Mouse (Mus musculus): ENCODE data around the gene Yeats4. TPM values are rescaled to one million over a fixed set of nuclear protein-coding genes. Genes with fewer than 3 reads are reported as not detected.

Gene Yeats4
- polyA plus RNA-seq, 1 experiment: 19.8 TPM

- TF ChIP-seq CTCF (IDR thresholded peaks at IDR 0.05; ENCODE audit: insufficient read depth, low read length) (no peak), POLR2A (IDR thresholded peaks at IDR 0.05; ENCODE audit: borderline replicate concordance, extremely low read depth, low read depth, low read length) (no peak)
- 94% methylated on average over 3 of the region's 3 CpGs for WGBS
- peaks cover 3% of the 10 kb centered on the region; the same call in 1 of the 2 replicates for H3K4me1 ChIP-seq (ENCODE audit: control insufficient read depth, insufficient read depth, low read length)
- DNase-seq: no peak
- no peak overlapping the region for H3K4me3 ChIP-seq (replicated peaks; ENCODE audit: extremely low read depth, low read depth, low read length)
Observed at GRCm38 (mm10) chr10:117206070-117206469, 18.2 kb downstream of the Yeats4 start.

GRCm38 (mm10) chr10:117203558-117203981 lies 20.7 kb downstream of the Yeats4 start:
- TF ChIP-seq POLR2A (IDR thresholded peaks at IDR 0.05; ENCODE audit: borderline replicate concordance, extremely low read depth, low read depth, low read length) (no peak), CTCF (IDR thresholded peaks at IDR 0.05; ENCODE audit: insufficient read depth, low read length) (no peak)
- Histone ChIP-seq H3K4me3 (replicated peaks; ENCODE audit: extremely low read depth, low read depth, low read length) (no peak overlapping the region), H3K4me1 (ENCODE audit: control insufficient read depth, insufficient read depth, low read length) (peaks cover 3% of the 10 kb centered on the region; the same call in 1 of the 2 replicates)
- WGBS: 58% methylated on average over 2 of the region's 2 CpGs
- no peak for DNase-seq

DNA sequence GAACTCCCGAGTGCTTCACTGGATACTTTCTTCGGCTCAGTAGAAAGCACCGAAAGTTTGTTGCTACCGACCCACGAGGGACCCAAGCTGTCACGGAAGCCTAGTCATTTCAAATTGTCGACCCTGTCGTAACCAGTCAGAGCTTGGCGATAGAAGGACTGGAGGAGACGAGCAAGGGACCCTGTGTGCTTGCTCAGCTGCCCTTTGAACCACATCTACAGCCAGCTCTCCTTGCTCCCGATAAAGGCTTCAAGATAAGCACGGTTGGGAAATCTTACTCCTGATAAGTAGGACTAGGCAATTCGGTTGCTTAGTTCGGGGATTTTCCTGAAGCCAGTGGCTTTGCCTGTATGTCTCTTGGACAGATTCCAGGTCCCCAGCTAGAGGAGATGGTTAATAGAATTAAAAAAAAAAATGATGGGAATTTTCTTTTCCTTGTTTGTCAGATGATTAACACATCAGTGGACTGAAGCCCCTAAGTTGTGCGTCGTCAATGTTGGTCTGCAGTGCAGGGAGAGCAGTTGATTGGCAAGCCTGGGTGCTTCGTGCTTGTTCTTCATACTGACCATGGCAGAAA lies 21.2 kb downstream of the Yeats4 start:
- Histone ChIP-seq H3K4me3 (replicated peaks; ENCODE audit: extremely low read depth, low read depth, low read length) (no peak overlapping the region), H3K4me1 (ENCODE audit: control insufficient read depth, insufficient read depth, low read length) (peaks cover 3% of the 10 kb centered on the region; the same call in 1 of the 2 replicates)
- TF ChIP-seq POLR2A (IDR thresholded peaks at IDR 0.05; ENCODE audit: borderline replicate concordance, extremely low read depth, low read depth, low read length): no peak
- no peak for TF ChIP-seq CTCF (IDR thresholded peaks at IDR 0.05; ENCODE audit: insufficient read depth, low read length)
- no peak for DNase-seq
- 42% methylated on average over 17 of the region's 17 CpGs for WGBS

DNA sequence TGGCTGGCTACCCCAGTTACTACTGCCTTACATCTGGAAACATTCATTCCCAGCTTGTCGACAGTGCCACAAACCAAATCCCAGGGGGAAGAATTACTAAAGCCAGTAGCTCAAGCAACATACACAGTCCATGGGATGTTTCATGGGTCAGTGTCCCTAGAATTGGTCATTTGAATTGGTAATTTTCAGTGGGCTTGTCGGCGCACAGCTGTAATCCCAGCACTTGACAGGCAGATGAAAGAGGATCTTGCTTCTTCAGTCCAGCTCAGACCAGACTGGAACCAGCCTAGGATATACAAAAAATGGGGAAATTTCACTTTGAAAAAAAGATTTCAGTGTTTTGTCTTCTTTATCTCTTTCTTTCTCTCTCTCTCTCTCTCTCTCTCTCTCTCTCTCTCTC lies 24.6 kb downstream of the Yeats4 start:
- no peak for TF ChIP-seq CTCF (IDR thresholded peaks at IDR 0.05; ENCODE audit: insufficient read depth, low read length)
- TF ChIP-seq POLR2A (IDR thresholded peaks at IDR 0.05; ENCODE audit: borderline replicate concordance, extremely low read depth, low read depth, low read length): no peak
- no peak for DNase-seq
- no peak overlapping the region for H3K4me3 ChIP-seq (replicated peaks; ENCODE audit: extremely low read depth, low read depth, low read length)
- peaks cover 3% of the 10 kb centered on the region; the same call in 1 of the 2 replicates for H3K4me1 ChIP-seq (ENCODE audit: control insufficient read depth, insufficient read depth, low read length)
- 75% methylated on average over 3 of the region's 3 CpGs for WGBS

DNA sequence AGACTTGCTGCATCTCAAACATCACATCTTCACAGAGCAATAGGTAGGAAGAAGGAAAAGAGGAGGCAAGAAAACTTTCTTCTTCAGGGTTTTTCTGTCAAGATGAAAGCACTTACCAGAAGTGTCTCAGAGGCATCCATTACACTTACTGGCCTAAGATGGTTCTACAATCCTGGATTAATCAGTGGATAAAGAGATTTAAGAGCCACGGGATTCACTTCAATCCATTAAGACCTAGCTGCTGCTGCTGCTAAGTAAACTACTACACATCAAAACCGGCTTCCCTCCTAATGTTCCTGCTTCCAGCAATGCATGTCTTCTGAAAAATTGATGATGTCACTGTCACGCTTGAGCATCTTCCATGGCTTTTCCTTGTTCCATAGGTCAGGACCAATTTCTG lies 27.6 kb downstream of the Yeats4 start:
- no peaks in the 10 kb centered on the region for H3K4me1 ChIP-seq (ENCODE audit: control insufficient read depth, insufficient read depth, low read length)
- H3K4me3 ChIP-seq (replicated peaks; ENCODE audit: extremely low read depth, low read depth, low read length): no peak overlapping the region
- 85% methylated on average over 3 of the region's 3 CpGs for WGBS
- TF ChIP-seq POLR2A (IDR thresholded peaks at IDR 0.05; ENCODE audit: borderline replicate concordance, extremely low read depth, low read depth, low read length): no peak
- TF ChIP-seq CTCF (IDR thresholded peaks at IDR 0.05; ENCODE audit: insufficient read depth, low read length): no peak
- no peak for DNase-seq

GRCm38 (mm10) chr10:117195748-117196147 lies 28.6 kb downstream of the Yeats4 start:
- TF ChIP-seq CTCF (IDR thresholded peaks at IDR 0.05; ENCODE audit: insufficient read depth, low read length) (no peak), POLR2A (IDR thresholded peaks at IDR 0.05; ENCODE audit: borderline replicate concordance, extremely low read depth, low read depth, low read length) (no peak)
- Histone ChIP-seq H3K4me1 (ENCODE audit: control insufficient read depth, insufficient read depth, low read length) (no peaks in the 10 kb centered on the region), H3K4me3 (replicated peaks; ENCODE audit: extremely low read depth, low read depth, low read length) (no peak overlapping the region)
- DNase-seq: no peak
- 96% methylated on average over 4 of the region's 4 CpGs for WGBS

- 86% methylated on average over 12 of the region's 12 CpGs for WGBS
- no peak for TF ChIP-seq CTCF (IDR thresholded peaks at IDR 0.05; ENCODE audit: insufficient read depth, low read length)
- no peak for TF ChIP-seq POLR2A (IDR thresholded peaks at IDR 0.05; ENCODE audit: borderline replicate concordance, extremely low read depth, low read depth, low read length)
- Histone ChIP-seq H3K4me3 (replicated peaks; ENCODE audit: extremely low read depth, low read depth, low read length) (no peak overlapping the region), H3K4me1 (ENCODE audit: control insufficient read depth, insufficient read depth, low read length) (no peaks in the 10 kb centered on the region)
- DNase-seq: no peak
Observed at GRCm38 (mm10) chr10:117195005-117195404, 29.3 kb downstream of the Yeats4 start.

- WGBS: 85% methylated on average over 5 of the region's 5 CpGs
- Histone ChIP-seq H3K4me3 (replicated peaks; ENCODE audit: extremely low read depth, low read depth, low read length) (no peak overlapping the region), H3K4me1 (ENCODE audit: control insufficient read depth, insufficient read depth, low read length) (no peaks in the 10 kb centered on the region)
- TF ChIP-seq CTCF (IDR thresholded peaks at IDR 0.05; ENCODE audit: insufficient read depth, low read length) (no peak), POLR2A (IDR thresholded peaks at IDR 0.05; ENCODE audit: borderline replicate concordance, extremely low read depth, low read depth, low read length) (no peak)
- DNase-seq: no peak
Observed at GRCm38 (mm10) chr10:117193364-117193763, 30.9 kb downstream of the Yeats4 start.

DNA sequence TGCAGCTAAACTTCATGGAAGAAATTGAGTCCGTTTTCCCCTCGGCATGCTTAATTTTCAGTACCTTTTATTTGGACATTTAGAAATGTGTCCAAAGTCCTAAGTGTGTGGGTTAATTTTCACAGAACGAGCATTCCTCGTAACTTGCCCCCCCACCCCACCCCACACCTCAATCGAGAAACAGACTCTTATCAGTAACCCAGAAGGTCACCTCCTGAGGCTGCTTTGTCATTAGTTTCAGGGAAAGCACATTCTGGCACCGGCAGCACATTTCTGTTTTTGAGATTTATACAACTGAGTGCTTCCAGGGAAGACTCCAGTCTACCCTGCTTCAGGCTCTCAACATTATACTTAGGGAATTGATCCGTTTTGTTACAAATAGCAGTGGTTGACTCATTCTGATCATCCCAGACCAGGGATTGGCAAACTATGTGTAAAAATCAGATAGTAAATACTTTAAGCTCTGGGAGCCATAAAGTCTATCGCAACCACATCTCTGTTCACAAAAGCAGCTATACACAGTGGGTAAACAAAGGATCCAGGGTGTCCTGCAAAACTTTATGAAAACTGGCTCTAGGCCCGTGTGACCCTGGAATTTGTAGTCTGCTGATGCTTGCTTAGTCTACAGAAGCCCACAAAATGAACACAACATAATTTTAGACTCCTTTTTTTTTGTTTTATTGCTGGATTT lies 38.8 kb downstream of the Yeats4 start:
- no peak for DNase-seq
- TF ChIP-seq CTCF (IDR thresholded peaks at IDR 0.05; ENCODE audit: insufficient read depth, low read length) (no peak), POLR2A (IDR thresholded peaks at IDR 0.05; ENCODE audit: borderline replicate concordance, extremely low read depth, low read depth, low read length) (no peak)
- no peaks in the 10 kb centered on the region for H3K4me1 ChIP-seq (ENCODE audit: control insufficient read depth, insufficient read depth, low read length)
- 48% methylated on average over 9 of the region's 9 CpGs for WGBS
- no peak overlapping the region for H3K4me3 ChIP-seq (replicated peaks; ENCODE audit: extremely low read depth, low read depth, low read length)

DNA sequence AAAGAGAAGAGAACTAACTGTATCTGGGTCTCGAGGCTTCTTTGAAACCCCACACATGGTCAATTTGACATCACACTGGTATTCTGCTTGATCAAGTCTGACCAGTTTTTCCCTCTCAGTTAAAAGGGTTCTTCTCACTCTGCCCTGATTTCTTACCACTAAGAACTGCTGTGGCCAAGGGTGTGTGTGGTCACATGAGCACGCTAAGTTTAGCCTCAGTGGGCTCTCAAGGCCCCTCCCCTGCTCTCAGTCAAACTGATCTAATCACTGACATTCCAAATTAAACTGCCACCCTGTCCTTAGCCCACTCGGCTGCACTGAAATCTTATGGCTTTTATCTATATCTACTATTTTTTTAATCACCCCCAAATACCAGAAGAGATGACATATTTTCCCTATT lies 43.2 kb downstream of the Yeats4 start:
- TF ChIP-seq CTCF (IDR thresholded peaks at IDR 0.05; ENCODE audit: insufficient read depth, low read length): no peak
- no peak for TF ChIP-seq POLR2A (IDR thresholded peaks at IDR 0.05; ENCODE audit: borderline replicate concordance, extremely low read depth, low read depth, low read length)
- no peaks in the 10 kb centered on the region for H3K4me1 ChIP-seq (ENCODE audit: control insufficient read depth, insufficient read depth, low read length)
- no peak for DNase-seq
- H3K4me3 ChIP-seq (replicated peaks; ENCODE audit: extremely low read depth, low read depth, low read length): no peak overlapping the region
- WGBS: 27% methylated on average over 3 of the region's 3 CpGs
